Mouse (Mus musculus) E14TG2a.4 (cell line): Measurements from ENCODE around the gene Mpdu1.

Source experiments
- CTCF ChIP-seq: conservative IDR thresholded peaks from 2 replicates; pipeline ENCODE4 v1.5.1; 2014; ENCODE audit warnings: low read length
- NANOG ChIP-seq: IDR thresholded peaks from 2 replicates; pipeline ENCODE4 v1.6.1; 2014; ENCODE audit warnings: borderline replicate concordance, low read length, mixed read lengths
- POU5F1 ChIP-seq: IDR thresholded peaks from 2 replicates; pipeline ENCODE4 v1.6.1; 2014; ENCODE audit warnings: low read length, borderline replicate concordance

DNA sequence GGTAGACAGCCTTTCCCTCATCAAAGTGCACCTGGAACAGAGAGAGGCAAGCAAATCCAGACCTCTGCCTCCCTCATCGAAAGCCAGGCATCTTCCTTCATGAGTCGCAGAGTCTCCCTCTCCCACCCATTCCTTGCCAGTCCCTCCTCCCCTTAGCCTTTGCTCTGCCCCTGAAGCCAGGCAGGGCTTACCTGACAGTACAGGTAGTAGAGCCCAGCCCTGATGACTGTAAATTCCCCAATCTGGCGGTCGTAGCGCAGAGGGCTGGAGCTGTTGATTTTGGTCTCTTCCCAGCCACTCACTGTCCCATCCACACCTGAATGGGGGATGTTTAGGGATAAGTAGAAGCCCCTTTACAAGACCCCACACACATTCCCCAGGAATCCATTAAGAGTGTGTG lies 24.6 kb upstream of the Mpdu1 start:
- TF ChIP-seq CTCF (no peak), POU5F1 (no peak), NANOG (no peak)
